Mouse (Mus musculus) small intestine, adult 2 months (tissue): ENCODE data around the gene Tnxb.

Experiments
- CTCF ChIP-seq: fragments of 200-500 bp; IDR thresholded peaks from 2 replicates; pipeline ENCODE4 v1.5.1; 2012; ENCODE audit warnings: low read depth, mild to moderate bottlenecking, control low read depth, inconsistent platforms, low read length, moderate library complexity, mixed read lengths; ENCODE audit not compliant: insufficient replicate concordance, insufficient read length; ENCODE audit errors: extremely low read depth
- POLR2A ChIP-seq: fragments of 200-500 bp; IDR thresholded peaks from 2 replicates; pipeline ENCODE4 v1.6.1; 2012; ENCODE audit warnings: low read depth, mild to moderate bottlenecking, control low read depth, inconsistent platforms, low read length, moderate library complexity

DNA sequence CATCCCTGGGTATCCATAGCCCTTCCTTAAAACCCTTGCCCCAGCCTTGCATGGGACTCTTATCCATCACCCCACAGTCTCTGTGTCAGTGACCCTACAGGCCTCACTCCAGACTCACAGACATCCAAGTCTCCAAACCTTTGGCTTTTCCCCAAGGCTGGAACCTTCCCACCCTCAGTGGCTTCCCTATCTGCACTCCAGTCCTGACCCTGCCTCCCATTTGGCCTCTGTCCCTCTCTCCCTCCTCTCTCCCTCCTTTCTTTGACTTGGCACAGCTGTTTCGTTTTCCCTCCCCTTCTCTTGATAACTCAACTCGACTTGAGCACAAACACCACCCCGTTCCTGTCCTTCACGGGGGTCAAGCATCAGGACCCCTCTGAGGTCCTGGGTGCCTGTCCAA, 20.1 kb downstream of the Tnxb start:
- no peak for TF ChIP-seq CTCF
- no peak for TF ChIP-seq POLR2A
